Mouse (Mus musculus): ENCODE measurements at regions not wholly inside any gene's neighbourhood (a gene's known extent, or its start where the extent isn't known, plus 50 kb on each side); places are given as distances from the start of the nearest gene placed in this dataset.

GRCm38 (mm10) chr2:146723671-146724070 is 132.0 kb upstream of the Kiz start:
- TF ChIP-seq POLR2A (IDR thresholded peaks at IDR 0.05; ENCODE audit: extremely low read depth, insufficient read depth, low read length), result no peak
- no peak for TF ChIP-seq CTCF (IDR thresholded peaks at IDR 0.05; ENCODE audit: low read depth, low read length)
